Mouse (Mus musculus) lung, postnatal 0 days (tissue): ENCODE measurements at regions not wholly inside any gene's neighbourhood (a gene's known extent, or its start where the extent isn't known, plus 50 kb on each side); places are given as distances from the start of the nearest gene placed in this dataset.

Experiments used
- CTCF ChIP-seq: IDR thresholded peaks from 2 replicates; pipeline ENCODE4 v1.5.1; 2016; ENCODE audit warnings: antibody characterized with exemption, mild to moderate bottlenecking
- EP300 ChIP-seq: IDR thresholded peaks from 2 replicates; pipeline ENCODE4 v1.6.1; 2016; ENCODE audit warnings: antibody characterized with exemption, mild to moderate bottlenecking, control low read depth

DNA sequence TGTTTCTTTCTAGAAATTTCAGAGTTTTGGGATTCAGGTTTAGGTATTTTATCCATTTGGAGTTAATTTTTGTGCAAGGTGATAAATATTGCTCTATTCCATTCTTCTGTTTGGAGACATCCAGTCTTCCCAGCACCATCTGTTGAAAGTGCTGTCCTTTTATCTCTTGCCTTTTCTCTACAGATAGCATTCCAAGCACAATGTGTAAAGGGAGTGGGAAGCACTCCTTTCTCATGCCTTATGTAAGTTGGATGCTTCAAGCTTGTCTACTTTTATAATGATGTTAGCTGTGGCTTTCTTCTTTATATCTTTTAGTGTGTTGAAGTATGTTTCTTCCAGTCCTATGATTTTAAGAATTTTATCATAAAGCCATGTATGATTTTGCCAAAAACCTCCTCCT, 61.1 kb downstream of the Fzd1 start:
- TF ChIP-seq CTCF, result no peak
- no peak for TF ChIP-seq EP300
